Mouse (Mus musculus) limb, embryonic 11.5 days (tissue): ENCODE measurements around the gene Cnih1. TPM values are rescaled to one million over a fixed set of nuclear protein-coding genes. Genes with fewer than 3 reads are reported as not detected.

ENCODE experiments used
- ATAC-seq: fragments of 200-750 bp; cut with Nextera tagmentation; 2 replicates; pipeline ENCODE4 v1.8.0; 2017; ENCODE audit warnings: low read depth; ENCODE audit not compliant: insufficient number of reproducible peaks, low FRiP score, low TSS enrichment
- DNase-seq: peaks from one replicate; pipeline ENCODE4 v3.0.0-alpha.2; 2015; ENCODE audit warnings: low spot score
- H3K27ac ChIP-seq: fragments of 300-500 bp; sonication (generic); replicated peaks from 2 replicates; pipeline ENCODE4 v1.5.1; 2014; ENCODE audit warnings: low read depth, mild to moderate bottlenecking, low read length
- H3K27me3 ChIP-seq: fragments of 300-500 bp; sonication (generic); 2 replicates; pipeline ENCODE4 v1.6.1; 2014; ENCODE audit warnings: mild to moderate bottlenecking, low read length, mixed read lengths; ENCODE audit not compliant: control insufficient read depth, insufficient read depth
- H3K36me3 ChIP-seq: fragments of 300-500 bp; sonication (generic); 2 replicates; pipeline ENCODE4 v1.6.1; 2014; ENCODE audit warnings: mild to moderate bottlenecking, low read length, moderate library complexity, mixed read lengths; ENCODE audit not compliant: control insufficient read depth, insufficient read depth
- H3K4me1 ChIP-seq: fragments of 300-500 bp; sonication (generic); 2 replicates; pipeline ENCODE4 v1.6.1; 2014; ENCODE audit warnings: low read length, mixed read lengths; ENCODE audit not compliant: control insufficient read depth, insufficient read depth
- H3K4me2 ChIP-seq: fragments of 300-500 bp; sonication (generic); 2 replicates; pipeline ENCODE4 v1.6.1; 2014; ENCODE audit warnings: low read depth, mild to moderate bottlenecking, moderate library complexity; ENCODE audit not compliant: severe bottlenecking
- H3K4me3 ChIP-seq: fragments of 300-500 bp; sonication (generic); 2 replicates; pipeline ENCODE4 v1.5.1; 2014; ENCODE audit warnings: low read depth, low read length
- H3K9ac ChIP-seq: fragments of 300-500 bp; sonication (generic); 2 replicates; pipeline ENCODE4 v1.6.1; 2014; ENCODE audit warnings: mild to moderate bottlenecking, low read length
- H3K9me3 ChIP-seq: fragments of 300-500 bp; sonication (generic); 2 replicates; pipeline ENCODE4 v1.6.1; 2016; ENCODE audit warnings: low read length; ENCODE audit not compliant: control insufficient read depth
- WGBS: fragments of 180-500 bp; shearing (Covaris S2); extraction: QIAGEN DNeasy Blood & Tissue Kit; methylation state at CpG from one replicate; pipeline ENCODE4 v1.1.7; 2014; 5-methylcytosine and 5-hydroxymethylcytosine counted together
- polyA plus RNA-seq: library from polyadenylated mRNA; unstranded; fragments of >200 nt; fragmentation: Nextera tagmentation; extraction: Ambion mirVana; gene quantifications from 2 replicates; pipeline ENCODE4 v1.2.1, GENCODE M21; 2014

The Cnih1 gene
- 198 and 213 TPM in 2 replicates for polyA plus RNA-seq

GRCm38 (mm10) chr14:46787787-46788504 is at the start of gene Cnih1:
Gene Cnih1, minus strand, starts transcription at chr14:46788411.
- peak within 1 kb of the TSS; percentile 94 for H3K27ac ChIP-seq
- H3K4me2 ChIP-seq, result peak within 1 kb of the TSS; percentile 51
- H3K9me3 ChIP-seq, result no peaks in the 10 kb centered on the region
- WGBS, result under 1% methylated on average over 85 of the region's 86 CpGs
- peaks cover 6% of the 10 kb centered on the region for H3K4me1 ChIP-seq
- no peaks in the 10 kb centered on the region; the same call in 1 of the 2 replicates for H3K36me3 ChIP-seq
- ATAC-seq, result peak; percentile 92
- H3K9ac ChIP-seq, result peak within 1 kb of the TSS; percentile 97
- H3K27me3 ChIP-seq, result no peaks in the 10 kb centered on the region
- DNase-seq, result peak; percentile 94
- peak within 1 kb of the TSS; percentile 76 for H3K4me3 ChIP-seq

GRCm38 (mm10) chr14:46832354-46833272 is 44.4 kb upstream of the Cnih1 start:
- H3K27me3 ChIP-seq, result no peaks in the 10 kb centered on the region
- no peak overlapping the region for H3K27ac ChIP-seq
- H3K4me3 ChIP-seq, result peak overlapping the region; percentile 78
- H3K9ac ChIP-seq, result peak overlapping the region; percentile 82
- H3K4me2 ChIP-seq, result peak overlapping the region; percentile 69
- ATAC-seq (no peak; the same call in 1 of the 2 replicates), DNase-seq (peak; percentile 23)
- H3K9me3 ChIP-seq, result no peaks in the 10 kb centered on the region
- H3K36me3 ChIP-seq, result no peaks in the 10 kb centered on the region
- no peaks in the 10 kb centered on the region; the same call in 1 of the 2 replicates for H3K4me1 ChIP-seq
- WGBS, result 9% methylated on average over 40 of the region's 40 CpGs

- ATAC-seq, result peak; percentile 99
- Histone ChIP-seq H3K9ac (peak within 1 kb of the TSS; percentile 82), H3K27me3 (no peaks in the 10 kb centered on the region), H3K36me3 (no peaks in the 10 kb centered on the region), H3K9me3 (no peaks in the 10 kb centered on the region), H3K4me1 (no peaks in the 10 kb centered on the region; the same call in 1 of the 2 replicates), H3K4me3 (peak within 1 kb of the TSS; percentile 78), H3K27ac (no peak within 1 kb of the TSS; the same call in 1 of the 2 replicates), H3K4me2 (peak within 1 kb of the TSS; percentile 69)
- whole genome bisulfite sequencing, result under 1% methylated on average over 32 of the region's 32 CpGs
- DNase-seq, result peak; percentile 97
These were observed 43.7 kb upstream of the Cnih1 start, which contains the start of gene Cgrrf1 for GRCm38 (mm10) chr14:46831837-46832333. Gene Cgrrf1, plus strand, starts transcription at chr14:46832125.

- WGBS, result 7% methylated on average over 4 of the region's 4 CpGs
- no peak for DNase-seq
- H3K36me3 ChIP-seq, result no peaks in the 10 kb centered on the region
- ATAC-seq, result no peak
- peak overlapping the region; percentile 78 for H3K4me3 ChIP-seq
- H3K9ac ChIP-seq, result no peak overlapping the region
- no peaks in the 10 kb centered on the region for H3K9me3 ChIP-seq
- H3K4me1 ChIP-seq, result no peaks in the 10 kb centered on the region; the same call in 1 of the 2 replicates
- H3K27ac ChIP-seq, result no peak overlapping the region
- H3K4me2 ChIP-seq, result peak overlapping the region; percentile 69
- H3K27me3 ChIP-seq, result no peaks in the 10 kb centered on the region
These were observed 43.1 kb upstream of the Cnih1 start for GRCm38 (mm10) chr14:46831295-46831694.

GRCm38 (mm10) chr14:46827430-46827829 is 39.2 kb upstream of the Cnih1 start:
- ATAC-seq, result no peak

GRCm38 (mm10) chr14:46823996-46824395 is 35.8 kb upstream of the Cnih1 start:
- Histone ChIP-seq H3K4me1 (peaks cover 5% of the 10 kb centered on the region), H3K9me3 (no peaks in the 10 kb centered on the region), H3K4me2 (no peak overlapping the region), H3K9ac (no peak overlapping the region), H3K27ac (no peak overlapping the region), H3K36me3 (no peaks in the 10 kb centered on the region), H3K4me3 (no peak overlapping the region), H3K27me3 (no peaks in the 10 kb centered on the region)
- WGBS, result 87% methylated on average over 2 of the region's 2 CpGs
- no peak for DNase-seq
- ATAC-seq, result no peak

More at GRCm38 (mm10) chr14:46827430-46827829, 39.2 kb upstream of the Cnih1 start:
- Histone ChIP-seq H3K4me3 (no peak overlapping the region), H3K27ac (no peak overlapping the region), H3K36me3 (no peaks in the 10 kb centered on the region), H3K4me1 (no peaks in the 10 kb centered on the region; the same call in 1 of the 2 replicates), H3K4me2 (no peak overlapping the region), H3K9ac (no peak overlapping the region), H3K9me3 (no peaks in the 10 kb centered on the region), H3K27me3 (no peaks in the 10 kb centered on the region)
- no peak for DNase-seq
- 66% methylated on average over 1 of the region's 1 CpGs for WGBS

GRCm38 (mm10) chr14:46821873-46822716 is 33.9 kb upstream of the Cnih1 start, which contains the start of gene Gmfb:
Gene Gmfb, minus strand, starts transcription at chr14:46822242.
- under 1% methylated on average over 62 of the region's 65 CpGs for WGBS
- ATAC-seq, result peak; percentile 92

More at GRCm38 (mm10) chr14:46821873-46822716, 33.9 kb upstream of the Cnih1 start, which contains the start of gene Gmfb:
- Histone ChIP-seq H3K4me3 (peak within 1 kb of the TSS; percentile 85), H3K27ac (peak within 1 kb of the TSS; percentile 81), H3K27me3 (no peaks in the 10 kb centered on the region), H3K36me3 (no peaks in the 10 kb centered on the region), H3K9ac (peak within 1 kb of the TSS; percentile 87), H3K9me3 (no peaks in the 10 kb centered on the region), H3K4me1 (peaks cover 5% of the 10 kb centered on the region), H3K4me2 (peak within 1 kb of the TSS; percentile 63)
- DNase-seq, result peak; percentile 96
